Mouse (Mus musculus) CH12.LX (cell line): Measurements from ENCODE around the gene Fbxo42. TPM values are rescaled to one million over a fixed set of nuclear protein-coding genes. Genes with fewer than 3 reads are reported as not detected.

Source experiments
- DNase-seq: peaks from one replicate; pipeline ENCODE4 v3.0.0-alpha.2; 2013; ENCODE audit errors: extremely low read depth
- H3K27ac ChIP-seq: 2 replicates; pipeline ENCODE4 v1.5.1; 2012; ENCODE audit warnings: low read depth, mild to moderate bottlenecking, control low read depth, moderate library complexity; ENCODE audit not compliant: insufficient read depth
- H3K27me3 ChIP-seq: replicated peaks from 2 replicates; pipeline ENCODE3; 2012; ENCODE audit warnings: inconsistent platforms
- H3K36me3 ChIP-seq, 2 experiments: replicated peaks in 1 of 2; 2 replicates each; pipeline versions ENCODE3 to v1.6.1; 2012; ENCODE audit warnings: inconsistent platforms in 1 of 2, low read length in 1 of 2, mild to moderate bottlenecking in 1 of 2, mixed read lengths in 1 of 2, moderate library complexity in 1 of 2; ENCODE audit not compliant: control insufficient read depth in 1 of 2, insufficient read depth in 1 of 2
- H3K4me1 ChIP-seq, 2 experiments: 2 replicates each; pipeline ENCODE4 v1.6.1; 2012; ENCODE audit warnings: inconsistent platforms in 1 of 2, moderate library complexity in 1 of 2; ENCODE audit not compliant: insufficient read depth in 2 of 2, control insufficient read depth in 1 of 2
- H3K4me2 ChIP-seq: 2 replicates; pipeline ENCODE4 v1.6.1; 2012; ENCODE audit warnings: low read depth, mild to moderate bottlenecking, control low read depth; ENCODE audit not compliant: poor library complexity, insufficient read depth, severe bottlenecking
- H3K4me3 ChIP-seq, 3 experiments: fragments of 150-350 bp in 1 of 3; sonication (generic) in 1 of 3; replicated peaks in 1 of 3; 2 replicates each; pipeline versions ENCODE3 to v1.5.1; 2011 to 2012; ENCODE audit warnings: low read depth in 2 of 3, low read length in 2 of 3, mild to moderate bottlenecking in 2 of 3, moderate library complexity in 2 of 3, control low read depth in 1 of 3, improper control_type of control experiment in 1 of 3, inconsistent platforms in 1 of 3, mixed read lengths in 1 of 3; ENCODE audit not compliant: poor library complexity in 1 of 3
- H3K79me2 ChIP-seq: replicated peaks from 2 replicates; pipeline ENCODE4 v1.6.1; 2012; ENCODE audit warnings: mild to moderate bottlenecking, moderate library complexity; ENCODE audit not compliant: control insufficient read depth, poor library complexity, insufficient read depth, severe bottlenecking; ENCODE audit errors: extremely low read depth
- H3K9ac ChIP-seq: 2 replicates; pipeline ENCODE4 v1.6.1; 2012; ENCODE audit warnings: low read depth, mild to moderate bottlenecking, control low read depth, moderate library complexity; ENCODE audit not compliant: insufficient read depth
- H3K9me3 ChIP-seq: replicated peaks from 2 replicates; pipeline ENCODE3; 2012; ENCODE audit warnings: low read length, inconsistent platforms, mixed read lengths
- CHD1 ChIP-seq: IDR thresholded peaks from 2 replicates; pipeline ENCODE4 v1.6.1; 2012; ENCODE audit warnings: low read depth, low read length, improper control_type of control experiment, inconsistent platforms
- E2F4 ChIP-seq: IDR thresholded peaks from 2 replicates; pipeline ENCODE4 v1.6.1; 2011; ENCODE audit warnings: low read depth, low read length, improper control_type of control experiment; ENCODE audit not compliant: insufficient replicate concordance
- ETS1 ChIP-seq: conservative IDR thresholded peaks from 2 replicates; pipeline ENCODE4 v1.6.1; 2012; ENCODE audit warnings: low read depth, mild to moderate bottlenecking, inconsistent platforms, low read length, improper control_type of control experiment, moderate library complexity
- GABPA ChIP-seq: IDR thresholded peaks from 2 replicates; pipeline ENCODE4 v1.6.1; 2012; ENCODE audit warnings: low read depth, low read length, improper control_type of control experiment, inconsistent platforms; ENCODE audit not compliant: insufficient replicate concordance
- HCFC1 ChIP-seq: IDR thresholded peaks from 2 replicates; pipeline ENCODE4 v1.6.1; 2012; ENCODE audit warnings: low read depth, mild to moderate bottlenecking, inconsistent platforms, low read length, improper control_type of control experiment
- MEF2A ChIP-seq: IDR thresholded peaks from 2 replicates; pipeline ENCODE4 v1.6.1; 2014; ENCODE audit warnings: low read depth, mild to moderate bottlenecking, inconsistent platforms, low read length, improper control_type of control experiment, borderline replicate concordance
- MXI1 ChIP-seq: IDR thresholded peaks from 2 replicates; pipeline ENCODE4 v1.6.1; 2011; ENCODE audit warnings: mild to moderate bottlenecking, low read depth, low read length, improper control_type of control experiment
- MYC ChIP-seq: IDR thresholded peaks from 2 replicates; pipeline ENCODE4 v1.6.1; 2011; ENCODE audit warnings: low read depth, mild to moderate bottlenecking, improper control_type of control experiment, low read length
- NRF1 ChIP-seq: IDR thresholded peaks from 2 replicates; pipeline ENCODE4 v1.6.1; 2014; ENCODE audit warnings: low read depth, mild to moderate bottlenecking, inconsistent platforms, low read length, improper control_type of control experiment, moderate library complexity
- PAX5 ChIP-seq: IDR thresholded peaks from 2 replicates; pipeline ENCODE4 v1.6.1; 2012; ENCODE audit warnings: low read length, inconsistent platforms, mixed read lengths
- SIN3A ChIP-seq: IDR thresholded peaks from 2 replicates; pipeline ENCODE4 v1.6.1; 2012; ENCODE audit warnings: low read length, improper control_type of control experiment, inconsistent platforms
- SMC3 ChIP-seq: IDR thresholded peaks from 2 replicates; pipeline ENCODE4 v1.6.1; 2011; ENCODE audit warnings: low read depth, low read length, improper control_type of control experiment
- USF2 ChIP-seq: conservative IDR thresholded peaks from 2 replicates; pipeline ENCODE4 v1.6.1; 2011; ENCODE audit warnings: low read depth, low read length, improper control_type of control experiment
- ZC3H11A ChIP-seq: IDR thresholded peaks from 2 replicates; pipeline ENCODE4 v1.6.1; 2012; ENCODE audit warnings: low read depth, mild to moderate bottlenecking, inconsistent platforms, low read length, improper control_type of control experiment
- ZMIZ1 ChIP-seq: IDR thresholded peaks from 2 replicates; pipeline ENCODE4 v1.6.1; 2012; ENCODE audit warnings: low read depth, mild to moderate bottlenecking, inconsistent platforms, low read length, improper control_type of control experiment
- dilution Hi-C: fragments of 300-500 bp; cut with MboI; formaldehyde crosslinking; loops from 2 replicates; pipeline ENCODE4 v1.14.3; 2020; ENCODE audit warnings: low sequenced_read_pairs; ENCODE audit not compliant: extremely low pct_unique_long_range_greater_than_20kb, extremely low pct_ligation_motif_present
- in situ Hi-C: fragments of 300-500 bp; cut with MboI; formaldehyde crosslinking; loops from 3 replicates; pipeline ENCODE4 v1.14.3; 2019; ENCODE audit warnings: low sequenced_read_pairs, low pct_ligation_motif_present, low pct_unique_long_range_greater_than_20kb, mixed read lengths
- polyA plus RNA-seq: library from polyadenylated mRNA; unstranded; fragments of >175 nt; gene quantifications from 2 replicates; pipeline ENCODE4 v1.2.1, GENCODE M21; 2012; ENCODE audit warnings: low read depth; ENCODE audit not compliant: insufficient read length
- total RNA-seq, 2 experiments: library from RNA; depleted of rRNA; stranded (reverse); fragments of 300-350 nt in 1 of 2; fragments of >200 nt in 1 of 2; gene quantifications; 2 replicates each; pipeline ENCODE4 v1.2.3; 2012 to 2014

Fbxo42 gene
- total and polyA plus RNA-seq, 3 experiments, result 9.8 to 16.5 (median 14.4) TPM

GRCm38 (mm10) chr4:141242651-141243241 is 95.0 kb downstream of the Fbxo42 start:
- Histone ChIP-seq H3K4me2 (no peak overlapping the region), H3K9me3 (peaks cover 6% of the 10 kb centered on the region), H3K27me3 (peaks cover 96% of the 10 kb centered on the region), H3K27ac (no peak overlapping the region), H3K9ac (no peak overlapping the region), H3K79me2 (no peaks in the 10 kb centered on the region), H3K4me3 (no peak overlapping the region), H3K36me3 (no peaks in the 10 kb centered on the region), H3K4me1 (peaks cover 16 to 28% of the 10 kb centered on the region in 2 experiments)
- in situ Hi-C loops (no loop called here), dilution Hi-C loops (no loop called here)
- no peak for DNase-seq
- TF ChIP-seq ZMIZ1, result no peak
- no peak for TF ChIP-seq SMC3
- no peak for TF ChIP-seq MYC
- TF ChIP-seq ZC3H11A, result no peak
- no peak for TF ChIP-seq E2F4
- no peak for TF ChIP-seq PAX5

DNA sequence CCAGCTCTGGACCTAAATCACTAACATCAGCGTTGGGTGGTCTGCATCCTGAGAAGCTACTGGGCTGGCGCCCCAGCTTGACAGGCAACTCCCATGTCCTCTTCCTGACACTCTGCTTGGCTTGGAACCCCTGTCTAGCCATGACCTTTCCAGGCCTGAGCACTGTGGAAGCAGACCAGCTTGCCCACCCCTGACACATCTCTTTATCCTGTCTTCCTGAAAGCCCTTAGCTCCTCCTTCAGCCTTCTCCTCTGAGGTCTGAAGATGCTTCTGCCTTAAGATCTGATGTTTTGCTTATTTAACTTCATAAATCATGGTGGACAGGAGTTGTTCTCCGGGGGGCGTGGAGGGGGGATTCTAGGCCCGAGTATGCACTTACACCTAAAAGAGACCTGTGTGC is 95.9 kb downstream of the Fbxo42 start:
- Histone ChIP-seq H3K27ac (no peak overlapping the region), H3K9me3 (peaks cover 10% of the 10 kb centered on the region), H3K4me2 (no peak overlapping the region), H3K79me2 (no peaks in the 10 kb centered on the region), H3K27me3 (peaks cover 97% of the 10 kb centered on the region), H3K36me3 (no peaks in the 10 kb centered on the region), H3K4me1 (peaks cover 16 to 28% of the 10 kb centered on the region in 2 experiments), H3K4me3 (no peak overlapping the region), H3K9ac (no peak overlapping the region)
- in situ Hi-C loops, result no loop called here
- TF ChIP-seq SIN3A, result no peak
- no peak for TF ChIP-seq CHD1
- TF ChIP-seq ETS1, result no peak
- no peak for TF ChIP-seq USF2
- TF ChIP-seq NRF1, result no peak
- no peak for TF ChIP-seq MEF2A
- TF ChIP-seq GABPA, result no peak
- no peak for TF ChIP-seq HCFC1
- TF ChIP-seq MXI1, result no peak
- dilution Hi-C loops, result no loop called here
- no peak for DNase-seq
